Mouse (Mus musculus) G1E (cell line): ENCODE results near the gene Gpr141.
"Not testable (repeated sequence)": the region's sequence is repeated elsewhere in the genome, so short reads cannot be mapped to it uniquely, and the experiment has no call there.

Experiments
- CTCF ChIP-seq: IDR thresholded peaks from 2 replicates; pipeline ENCODE4 v1.5.1; 2012; ENCODE audit warnings: low read depth, low read length, inconsistent platforms, mixed read lengths
- GATA1 ChIP-seq: IDR thresholded peaks from 2 replicates; pipeline ENCODE4 v1.6.1; 2012; ENCODE audit warnings: borderline replicate concordance, low read length, inconsistent platforms, mixed read lengths
- GATA2 ChIP-seq: IDR thresholded peaks from 2 replicates; pipeline ENCODE4 v1.6.1; 2012; ENCODE audit warnings: low read depth, low read length, inconsistent platforms, borderline replicate concordance
- POLR2AphosphoS5 ChIP-seq: IDR thresholded peaks from 2 replicates; pipeline ENCODE4 v1.6.1; 2012; ENCODE audit warnings: low read depth, low read length, inconsistent platforms; ENCODE audit not compliant: insufficient replicate concordance
- TAL1 ChIP-seq: conservative IDR thresholded peaks from 2 replicates; pipeline ENCODE4 v1.6.1; 2012; ENCODE audit warnings: low read depth, low read length, inconsistent platforms, mixed read lengths

DNA sequence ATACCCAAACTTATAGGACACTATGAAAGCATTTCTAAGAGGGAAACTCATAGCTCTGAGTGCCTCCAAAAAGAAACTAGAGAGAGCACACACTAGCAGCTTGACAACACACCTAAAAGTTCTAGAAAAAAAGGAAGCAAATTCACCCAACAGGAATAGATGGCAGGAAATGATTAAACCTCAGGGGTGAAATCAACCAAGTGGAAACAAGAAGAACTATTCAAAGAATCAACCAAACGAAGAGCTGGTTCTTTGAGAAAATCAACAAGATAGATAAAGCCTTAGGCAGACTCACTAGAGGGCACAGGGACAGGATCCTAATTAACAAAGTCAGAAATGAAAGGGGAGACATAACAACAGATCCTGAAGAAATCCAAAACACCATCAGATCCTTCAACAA is 36.1 kb downstream of the Gpr141 start:
- TF ChIP-seq CTCF, GATA1, TAL1, POLR2AphosphoS5, GATA2: not testable (repeated sequence)
